Mouse (Mus musculus) cortical plate, adult 2 months (tissue): ENCODE measurements at regions not wholly inside any gene's neighbourhood (a gene's known extent, or its start where the extent isn't known, plus 50 kb on each side); places are given as distances from the start of the nearest gene placed in this dataset.

Experiments
- H3K27ac ChIP-seq: fragments of 200-500 bp; 2 replicates; pipeline ENCODE4 v1.5.1; 2012; ENCODE audit warnings: low read length, control low read depth, inconsistent platforms; ENCODE audit not compliant: insufficient read depth
- H3K4me1 ChIP-seq: fragments of 200-500 bp; 2 replicates; pipeline ENCODE4 v1.6.1; 2011; ENCODE audit warnings: low read length; ENCODE audit not compliant: control insufficient read depth, insufficient read depth
- H3K4me3 ChIP-seq: fragments of 200-500 bp; 2 replicates; pipeline ENCODE4 v1.5.1; 2011; ENCODE audit warnings: mild to moderate bottlenecking, low read length, control low read depth; ENCODE audit not compliant: insufficient read depth
- CTCF ChIP-seq: fragments of 200-500 bp; IDR thresholded peaks from 2 replicates; pipeline ENCODE4 v1.5.1; 2011; ENCODE audit warnings: mild to moderate bottlenecking, control low read depth, low read length; ENCODE audit not compliant: insufficient read depth; ENCODE audit errors: extremely low read depth
- POLR2A ChIP-seq: fragments of 200-500 bp; IDR thresholded peaks from 2 replicates; pipeline ENCODE4 v1.6.1; 2011; ENCODE audit warnings: mild to moderate bottlenecking, low read length, control low read depth; ENCODE audit not compliant: insufficient read depth; ENCODE audit errors: extremely low read depth

DNA sequence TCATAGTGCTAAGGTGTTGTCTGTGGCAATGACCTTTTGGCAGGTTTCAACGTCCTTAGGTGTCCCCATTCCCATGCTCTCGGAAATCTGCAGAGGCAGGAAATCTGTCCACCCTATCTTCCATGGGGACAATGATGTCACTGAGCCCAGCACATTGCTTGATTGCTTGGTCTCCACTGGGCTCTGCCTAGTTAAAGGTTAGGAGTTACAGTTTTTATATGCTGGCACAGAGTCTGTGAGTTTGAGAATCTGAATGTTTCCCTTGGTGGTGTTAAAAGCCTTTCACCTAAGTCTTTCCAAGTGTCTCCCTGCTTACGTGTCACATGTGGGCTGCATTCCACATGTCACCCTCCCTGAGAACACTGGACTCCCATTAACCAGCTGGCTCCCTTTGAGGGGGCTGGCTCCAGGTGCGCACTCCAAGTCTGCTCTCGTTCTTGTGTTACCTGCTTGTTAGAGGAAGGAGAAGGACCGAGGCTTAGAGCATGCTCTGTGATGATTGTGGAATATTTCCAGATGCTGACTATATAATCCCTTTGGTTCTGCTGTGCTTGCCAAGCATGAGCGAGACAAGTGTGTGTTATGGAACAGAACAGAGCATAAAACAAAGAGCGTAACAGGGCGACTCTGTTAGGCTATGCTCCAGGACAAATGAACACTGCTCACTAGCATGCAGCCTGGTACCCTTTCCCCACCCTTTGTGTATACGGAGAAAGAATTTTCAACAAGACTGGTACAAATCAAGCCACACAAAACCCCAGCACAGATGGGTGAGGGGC lies 284.6 kb upstream of the Auts2 start:
- H3K4me3 ChIP-seq, result no peak overlapping the region
- no peak overlapping the region for H3K27ac ChIP-seq
- TF ChIP-seq POLR2A, result no peak
- no peak for TF ChIP-seq CTCF
- 0 out of 2 replicates have a peak, but pooled peaks cover 1% of the 10 kb centered on the region for H3K4me1 ChIP-seq

- TF ChIP-seq POLR2A (no peak), CTCF (no peak)
- Histone ChIP-seq H3K4me1 (0 out of 2 replicates have a peak, but pooled peaks cover 1% of the 10 kb centered on the region), H3K27ac (no peak overlapping the region), H3K4me3 (no peak overlapping the region)
These were observed 282.9 kb upstream of the Auts2 start for GRCm38 (mm10) chr5:132826009-132826408.

DNA sequence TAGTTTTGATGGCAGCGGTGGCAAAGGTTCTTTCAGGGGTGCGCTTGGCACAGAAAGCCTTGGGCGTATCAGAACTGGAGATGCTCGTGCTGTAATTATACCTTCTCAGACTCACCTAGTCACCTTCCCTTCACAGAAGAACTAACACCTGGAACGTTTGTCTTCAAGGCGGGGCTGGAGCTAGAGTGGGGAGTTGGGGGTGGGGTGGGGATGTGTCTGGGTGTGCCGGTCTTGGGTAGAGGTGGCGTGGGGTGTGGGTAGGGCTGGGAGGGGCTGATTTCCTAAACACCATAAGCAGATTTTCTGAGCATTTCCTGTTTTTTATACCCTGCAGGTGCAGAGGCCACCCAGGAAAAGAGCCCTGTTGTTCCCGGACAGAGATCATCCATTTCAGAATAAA lies 274.5 kb upstream of the Auts2 start:
- no peak overlapping the region for H3K27ac ChIP-seq
- TF ChIP-seq CTCF (no peak), POLR2A (no peak)
- no peak overlapping the region for H3K4me3 ChIP-seq
- no peaks in the 10 kb centered on the region for H3K4me1 ChIP-seq

DNA sequence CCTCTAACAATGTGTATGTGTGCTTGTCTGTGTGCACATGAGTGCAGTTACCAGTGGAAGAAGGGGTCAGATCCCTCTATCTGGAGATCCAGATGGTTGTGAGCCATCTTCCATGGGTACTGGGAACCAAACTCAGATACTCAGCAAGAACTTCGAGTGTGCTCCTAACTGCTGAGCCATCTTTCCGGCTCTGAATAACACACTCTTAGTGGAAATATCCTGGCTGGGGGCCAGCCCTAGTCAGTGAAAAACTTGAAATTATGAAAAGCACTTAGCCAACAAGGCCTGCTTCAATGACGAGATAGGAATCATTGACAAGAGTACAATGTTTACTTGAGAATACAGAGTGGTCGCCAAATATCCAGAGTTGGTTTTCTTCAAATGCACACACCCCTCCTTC lies 266.0 kb upstream of the Auts2 start:
- Histone ChIP-seq H3K4me1 (no peaks in the 10 kb centered on the region), H3K27ac (no peak overlapping the region), H3K4me3 (no peak overlapping the region)
- TF ChIP-seq CTCF (no peak), POLR2A (no peak)

GRCm38 (mm10) chr5:132796061-132796460 lies 252.9 kb upstream of the Auts2 start:
- no peak overlapping the region for H3K4me3 ChIP-seq
- no peaks in the 10 kb centered on the region for H3K4me1 ChIP-seq
- no peak for TF ChIP-seq POLR2A
- no peak for TF ChIP-seq CTCF
- no peak overlapping the region for H3K27ac ChIP-seq

DNA sequence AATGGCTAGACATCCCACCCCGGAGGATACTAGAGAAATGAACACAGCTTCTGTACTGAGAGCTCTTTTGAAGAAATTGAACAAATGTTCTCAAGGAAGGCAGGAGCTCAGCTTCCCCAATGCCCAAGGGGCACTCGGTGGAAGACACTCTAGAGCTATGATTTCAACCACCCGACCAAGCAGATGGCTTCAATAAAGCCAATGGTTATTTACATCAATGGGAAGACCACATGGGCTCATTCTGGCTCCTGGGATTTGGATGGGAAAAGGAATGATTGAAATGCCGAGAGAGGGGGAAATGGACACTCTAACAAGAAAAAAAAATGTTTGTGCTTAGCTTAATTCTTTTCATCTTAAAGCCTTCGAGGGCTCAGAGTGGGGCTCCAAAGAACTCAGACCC lies 249.3 kb upstream of the Auts2 start:
- Histone ChIP-seq H3K27ac (no peak overlapping the region), H3K4me1 (no peaks in the 10 kb centered on the region), H3K4me3 (no peak overlapping the region)
- TF ChIP-seq CTCF, result no peak
- TF ChIP-seq POLR2A, result no peak

GRCm38 (mm10) chr5:132785291-132785690 lies 242.1 kb upstream of the Auts2 start:
- H3K27ac ChIP-seq, result no peak overlapping the region
- H3K4me1 ChIP-seq, result no peaks in the 10 kb centered on the region
- TF ChIP-seq POLR2A (no peak), CTCF (no peak)
- no peak overlapping the region for H3K4me3 ChIP-seq

GRCm38 (mm10) chr5:132784791-132785190 lies 241.6 kb upstream of the Auts2 start:
- no peak for TF ChIP-seq CTCF
- no peak for TF ChIP-seq POLR2A
- H3K4me1 ChIP-seq, result no peaks in the 10 kb centered on the region
- H3K27ac ChIP-seq, result no peak overlapping the region
- no peak overlapping the region for H3K4me3 ChIP-seq

GRCm38 (mm10) chr5:132774141-132774680 lies 231.1 kb upstream of the Auts2 start:
- TF ChIP-seq CTCF, result no peak
- no peak for TF ChIP-seq POLR2A
- no peaks in the 10 kb centered on the region for H3K4me1 ChIP-seq
- H3K27ac ChIP-seq, result no peak overlapping the region
- H3K4me3 ChIP-seq, result no peak overlapping the region

DNA sequence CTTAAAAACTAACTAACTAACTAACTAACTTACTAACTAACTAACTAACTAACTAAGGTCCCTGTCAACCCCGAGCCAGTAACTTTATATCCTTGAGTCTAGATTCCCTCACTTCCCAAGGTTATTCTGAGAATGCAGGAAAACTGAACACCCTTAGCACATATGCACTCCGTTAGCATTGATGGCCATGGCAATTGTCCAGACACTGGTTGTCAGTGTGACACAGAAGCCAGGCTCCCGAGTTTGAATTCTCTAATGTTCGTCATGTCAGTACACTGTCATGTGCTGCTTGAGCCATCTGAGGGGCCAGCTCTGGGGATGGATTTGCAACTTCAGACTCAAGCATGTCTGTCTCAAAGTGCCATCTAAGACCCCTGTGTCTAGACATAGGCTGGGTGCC lies 217.3 kb upstream of the Auts2 start:
- no peak overlapping the region for H3K4me3 ChIP-seq
- TF ChIP-seq CTCF (no peak), POLR2A (no peak)
- H3K27ac ChIP-seq, result no peak overlapping the region
- H3K4me1 ChIP-seq, result 0 out of 2 replicates have a peak, but pooled peaks cover 2% of the 10 kb centered on the region

DNA sequence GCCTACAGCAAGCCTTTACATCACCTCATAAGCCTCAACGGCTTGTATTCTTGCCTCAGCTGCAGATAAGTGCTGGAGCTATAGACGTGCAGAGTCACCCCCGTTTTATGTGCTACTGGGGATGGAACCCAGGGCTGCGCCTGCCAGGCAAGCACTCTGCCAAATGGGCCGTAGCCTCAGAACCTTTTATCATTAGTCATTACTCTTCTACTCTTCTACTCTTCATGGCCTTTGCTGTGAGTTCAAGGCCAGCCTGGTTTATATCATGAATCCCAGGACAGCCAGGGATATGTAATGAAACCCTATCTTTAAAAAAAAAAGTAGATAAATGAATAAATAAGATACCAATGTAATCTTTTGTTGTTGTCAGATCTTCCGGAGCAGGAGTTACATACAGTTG lies 216.6 kb upstream of the Auts2 start:
- TF ChIP-seq CTCF (no peak), POLR2A (no peak)
- Histone ChIP-seq H3K27ac (no peak overlapping the region), H3K4me1 (0 out of 2 replicates have a peak, but pooled peaks cover 2% of the 10 kb centered on the region), H3K4me3 (no peak overlapping the region)
